Mouse (Mus musculus) cerebellum, postnatal 10 days (tissue): ENCODE results near the gene Ankrd42.

ENCODE experiments used
- DNase-seq, 2 experiments: peaks; one replicate each; pipeline ENCODE4 v3.0.0; 2021; ENCODE audit warnings: mixed read lengths in 2 of 2

Ankrd42 gene

GRCm38 (mm10) chr7:92560986-92561876 lies 75.7 kb downstream of the Ankrd42 start, which contains the start of gene Ccdc90b:
Ccdc90b (plus strand) TSS chr7:92561149.
- peak; percentile 90 to 92 for DNase-seq

DNA sequence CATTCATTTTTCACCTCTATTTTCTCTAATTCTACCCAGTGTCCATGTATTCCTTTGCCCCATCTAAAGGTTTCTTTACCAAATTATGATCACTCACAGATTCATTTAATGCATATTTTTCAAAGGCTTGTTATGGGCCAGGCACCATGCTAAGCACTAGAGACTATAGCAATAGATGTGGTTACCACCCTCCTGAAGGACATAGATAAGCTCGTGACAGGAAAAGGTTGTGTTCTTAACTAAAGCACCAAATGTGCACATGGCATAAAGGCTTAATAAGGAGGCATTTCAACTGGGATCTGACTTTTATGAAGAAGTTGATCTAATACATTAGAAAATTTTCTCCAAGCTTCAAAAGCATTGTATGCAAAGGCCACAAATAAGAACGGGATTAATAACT lies 78.2 kb downstream of the Ankrd42 start:
- no peak for DNase-seq

DNA sequence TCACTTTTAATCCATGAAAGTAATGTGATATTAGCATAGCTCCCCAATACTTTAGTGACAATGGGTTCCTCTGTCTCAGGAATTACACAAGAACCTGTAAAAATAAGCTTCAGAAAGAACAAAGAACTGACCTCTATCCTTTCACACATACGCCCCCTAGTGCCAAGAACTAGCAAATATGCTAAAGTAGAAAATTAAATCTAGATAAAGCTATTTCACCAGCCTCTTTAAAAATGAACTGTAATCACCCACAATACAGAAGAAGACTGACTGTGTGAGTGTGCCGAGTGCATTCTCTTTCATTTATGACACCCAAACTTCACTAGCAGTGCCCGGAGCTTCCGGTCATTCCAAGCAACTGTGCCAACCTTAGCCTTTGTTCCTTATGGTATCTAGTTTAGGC lies 86.0 kb downstream of the Ankrd42 start:
- peak; percentile 73 to 88 for DNase-seq

DNA sequence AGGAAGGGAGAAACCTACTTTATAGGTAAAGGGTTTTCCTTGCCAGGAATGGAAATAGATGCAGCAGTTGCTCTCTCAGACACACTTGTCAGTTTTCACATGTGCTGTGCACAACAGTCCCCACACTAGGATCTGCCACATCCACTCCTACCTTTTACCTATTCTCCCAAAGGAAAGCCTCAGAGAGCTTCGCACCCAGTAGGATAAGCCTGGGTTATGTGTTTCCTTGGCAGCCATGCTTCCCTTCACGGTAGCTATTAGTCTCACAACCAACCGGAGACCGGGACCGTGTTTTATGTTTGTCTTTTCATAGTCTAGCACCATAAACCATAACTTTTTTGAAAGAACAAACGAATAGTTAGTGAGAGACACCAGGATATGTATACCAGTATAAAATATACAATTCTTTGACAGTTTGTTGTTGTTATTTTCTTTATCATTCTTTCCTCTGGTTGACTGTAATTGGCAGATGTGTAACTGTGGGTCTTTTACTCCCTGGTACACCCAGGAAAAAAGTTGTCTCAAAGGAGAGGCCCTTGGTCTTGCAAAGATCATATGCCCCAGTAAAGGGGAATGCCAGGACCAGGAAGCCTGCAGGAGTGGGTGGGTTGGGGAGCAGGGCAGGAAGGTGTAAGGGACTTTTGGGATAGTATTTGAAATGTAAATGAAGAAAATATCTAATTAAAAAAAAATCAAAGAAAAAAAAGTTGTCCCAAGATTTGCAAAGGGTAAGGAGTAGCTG lies 86.5 kb downstream of the Ankrd42 start:
- no peak for DNase-seq

DNA sequence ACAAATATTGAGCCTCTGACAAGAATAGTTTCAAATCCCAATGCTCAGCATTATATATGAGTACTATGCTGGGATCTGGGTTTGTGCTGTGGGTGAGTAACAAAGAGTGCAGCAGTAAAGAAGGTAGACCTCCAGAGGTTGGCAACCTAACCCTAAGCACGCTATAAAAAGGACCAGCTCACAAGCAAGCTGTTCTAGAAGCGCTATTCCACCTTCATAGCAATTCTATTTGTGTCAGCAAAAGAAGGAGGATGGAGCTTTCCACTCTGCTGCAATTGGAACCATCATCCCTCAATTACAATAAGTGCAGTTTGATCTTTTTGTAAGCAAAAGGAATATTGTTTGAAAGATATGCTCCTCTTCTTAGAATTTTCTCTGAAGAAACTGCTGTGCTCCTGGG lies 90.2 kb downstream of the Ankrd42 start:
- no peak for DNase-seq

- DNase-seq = no peak
These were observed 104.4 kb downstream of the Ankrd42 start for GRCm38 (mm10) chr7:92532351-92533036.
